Mouse (Mus musculus) heart, adult 2 months (tissue): Measurements from ENCODE around the gene Klhl23. TPM values are rescaled to one million over a fixed set of nuclear protein-coding genes. Genes with fewer than 3 reads are reported as not detected.

Experiments used
- DNase-seq, 2 experiments: peaks; one replicate each; pipeline ENCODE4 v3.0.0; 2021
- H3K27ac ChIP-seq: fragments of 200-600 bp; 2 replicates; pipeline ENCODE4 v1.8.1; 2022
- H3K27me3 ChIP-seq: fragments of 200-500 bp; 2 replicates; pipeline ENCODE4 v1.6.1; 2012; ENCODE audit warnings: mild to moderate bottlenecking, low read length, inconsistent platforms, mixed read lengths; ENCODE audit not compliant: control insufficient read depth, insufficient read depth
- H3K36me3 ChIP-seq: fragments of 200-500 bp; 2 replicates; pipeline ENCODE4 v1.6.1; 2012; ENCODE audit warnings: low read length, inconsistent platforms; ENCODE audit not compliant: control insufficient read depth, insufficient read depth
- H3K4me1 ChIP-seq: fragments of 200-500 bp; 2 replicates; pipeline ENCODE4 v1.6.1; 2011; ENCODE audit warnings: low read length; ENCODE audit not compliant: control insufficient read depth, insufficient read depth
- H3K4me3 ChIP-seq: fragments of 200-600 bp; 2 replicates; pipeline ENCODE4 v1.8.1; 2022
- H3K79me2 ChIP-seq: fragments of 200-500 bp; replicated peaks from 2 replicates; pipeline ENCODE4 v1.6.1; 2012; ENCODE audit warnings: mild to moderate bottlenecking, inconsistent platforms, low read length, moderate library complexity, mixed read lengths; ENCODE audit not compliant: control insufficient read depth, insufficient read depth
- H3K9ac ChIP-seq: fragments of 200-500 bp; 2 replicates; pipeline ENCODE4 v1.6.1; 2012; ENCODE audit warnings: low read depth, mild to moderate bottlenecking, control low read depth, inconsistent platforms, low read length, mixed read lengths
- CTCF ChIP-seq: fragments of 200-600 bp; IDR thresholded peaks from 2 replicates; pipeline ENCODE4 v1.8.1; 2022; ENCODE audit warnings: antibody characterized with exemption, mild to moderate bottlenecking, moderate library complexity
- EP300 ChIP-seq: fragments of 200-500 bp; IDR thresholded peaks from 2 replicates; pipeline ENCODE4 v1.6.1; 2011; ENCODE audit warnings: low read depth, low read length, control low read depth; ENCODE audit not compliant: insufficient read depth
- POLR2A ChIP-seq: fragments of 200-500 bp; IDR thresholded peaks from 2 replicates; pipeline ENCODE4 v1.6.1; 2011; ENCODE audit warnings: mild to moderate bottlenecking, low read depth, low read length, control low read depth; ENCODE audit not compliant: insufficient read depth
- WGBS: fragments of 180-500 bp; shearing (Covaris S2); methylation state at CpG from one replicate; pipeline ENCODE4 v1.1.7; 2018; 5-methylcytosine and 5-hydroxymethylcytosine counted together
- intact Hi-C: fragments of 180-260 bp; cut with DNase I; formaldehyde crosslinking; loops from one replicate; pipeline ENCODE4 v1.15.1; 2025
- polyA plus RNA-seq: library from polyadenylated mRNA; depleted of rRNA; stranded (reverse); fragments of >200 nt; gene quantifications from 2 replicates; pipeline ENCODE4 v1.2.3, GENCODE M21; 2012
- total RNA-seq, 2 experiments: library from RNA; stranded (reverse); gene quantifications; 2 replicates each; pipeline ENCODE4 v1.2.3; 2021

The Klhl23 gene
- total and polyA plus RNA-seq, 3 experiments: 10.3 to 32.3 (median 31.8) TPM

- Histone ChIP-seq H3K4me1 (no peaks in the 10 kb centered on the region), H3K4me3 (no peak overlapping the region), H3K36me3 (no peaks in the 10 kb centered on the region), H3K9ac (no peak overlapping the region), H3K27me3 (no peaks in the 10 kb centered on the region), H3K27ac (no peak overlapping the region), H3K79me2 (no peaks in the 10 kb centered on the region)
- intact Hi-C loops: no loop called here
- 85% methylated on average over 7 of the region's 7 CpGs for WGBS
- TF ChIP-seq CTCF (no peak), EP300 (no peak)
- DNase-seq: no peak
Measured at GRCm38 (mm10) chr2:69837244-69837967, 15.7 kb downstream of the Klhl23 start.

GRCm38 (mm10) chr2:69837996-69838395, 16.3 kb downstream of the Klhl23 start:
- Histone ChIP-seq H3K4me3 (no peak overlapping the region), H3K27me3 (no peaks in the 10 kb centered on the region), H3K4me1 (no peaks in the 10 kb centered on the region), H3K27ac (no peak overlapping the region), H3K9ac (no peak overlapping the region), H3K36me3 (no peaks in the 10 kb centered on the region), H3K79me2 (no peaks in the 10 kb centered on the region)
- intact Hi-C loops: no loop called here
- DNase-seq: no peak
- no peak for TF ChIP-seq POLR2A
- no peak for TF ChIP-seq CTCF
- no peak for TF ChIP-seq EP300
- WGBS: 40% methylated on average over 3 of the region's 3 CpGs

DNA sequence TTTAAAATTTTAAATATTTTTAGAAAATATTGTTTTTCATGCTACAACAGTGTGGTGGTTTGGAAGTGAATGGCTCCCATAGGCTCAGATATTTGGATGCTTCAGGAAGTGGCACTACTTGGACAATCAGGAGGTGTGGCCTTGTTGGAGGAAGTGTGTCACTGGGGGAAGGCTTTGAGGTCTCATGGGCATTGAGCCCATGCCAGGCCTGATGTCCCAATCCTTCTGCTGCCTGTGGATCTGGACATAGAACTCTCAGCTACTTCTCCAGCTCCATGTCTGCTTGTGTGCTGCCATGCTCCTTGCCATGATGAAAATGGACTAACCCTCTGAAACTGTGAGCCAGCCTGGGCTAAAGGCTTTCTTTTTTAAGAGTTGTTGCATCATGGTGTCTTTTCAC, 17.0 kb downstream of the Klhl23 start:
- Histone ChIP-seq H3K4me3 (no peak overlapping the region), H3K27me3 (no peaks in the 10 kb centered on the region), H3K79me2 (no peaks in the 10 kb centered on the region), H3K36me3 (no peaks in the 10 kb centered on the region), H3K9ac (no peak overlapping the region), H3K27ac (no peak overlapping the region), H3K4me1 (no peaks in the 10 kb centered on the region)
- TF ChIP-seq POLR2A: no peak
- TF ChIP-seq EP300: no peak
- no peak for TF ChIP-seq CTCF
- intact Hi-C loops: no loop called here
- DNase-seq: no peak

- H3K27me3 ChIP-seq: no peaks in the 10 kb centered on the region
- H3K9ac ChIP-seq: no peak overlapping the region
- no peak overlapping the region for H3K27ac ChIP-seq
- H3K4me1 ChIP-seq: no peaks in the 10 kb centered on the region
- H3K4me3 ChIP-seq: no peak overlapping the region
- intact Hi-C loops: no loop called here
- no peaks in the 10 kb centered on the region for H3K36me3 ChIP-seq
- WGBS: 35% methylated on average over 6 of the region's 6 CpGs
- no peak for DNase-seq
- TF ChIP-seq POLR2A: no peak
- no peak for TF ChIP-seq EP300
- no peak for TF ChIP-seq CTCF
- no peaks in the 10 kb centered on the region for H3K79me2 ChIP-seq
Measured at GRCm38 (mm10) chr2:69840261-69840660, 18.5 kb downstream of the Klhl23 start.

GRCm38 (mm10) chr2:69849215-69849614, 27.5 kb downstream of the Klhl23 start:
- H3K4me1 ChIP-seq: peaks cover 4% of the 10 kb centered on the region
- DNase-seq: no peak
- no peak overlapping the region for H3K4me3 ChIP-seq
- H3K27me3 ChIP-seq: no peaks in the 10 kb centered on the region
- H3K9ac ChIP-seq: peak overlapping the region; percentile 12; the same call in 1 of the 2 replicates
- 26% methylated on average over 6 of the region's 6 CpGs for WGBS
- intact Hi-C loops: no loop called here
- H3K79me2 ChIP-seq: no peaks in the 10 kb centered on the region
- TF ChIP-seq POLR2A: no peak
- no peak for TF ChIP-seq CTCF
- no peak for TF ChIP-seq EP300
- no peak overlapping the region for H3K27ac ChIP-seq
- no peaks in the 10 kb centered on the region for H3K36me3 ChIP-seq

- intact Hi-C loops: no loop called here
- H3K9ac ChIP-seq: no peak overlapping the region
- 88% methylated on average over 2 of the region's 2 CpGs for WGBS
- H3K79me2 ChIP-seq: no peaks in the 10 kb centered on the region
- H3K4me1 ChIP-seq: peaks cover 4% of the 10 kb centered on the region
- no peaks in the 10 kb centered on the region for H3K27me3 ChIP-seq
- H3K36me3 ChIP-seq: no peaks in the 10 kb centered on the region
- DNase-seq: no peak
- no peak for TF ChIP-seq EP300
- TF ChIP-seq CTCF: peak; percentile 33
- no peak for TF ChIP-seq POLR2A
- H3K4me3 ChIP-seq: no peak overlapping the region
- H3K27ac ChIP-seq: no peak overlapping the region
Measured at GRCm38 (mm10) chr2:69851427-69852058, 29.8 kb downstream of the Klhl23 start.
